Mouse (Mus musculus) hindbrain, embryonic 15.5 days (tissue): ENCODE measurements around the gene Map3k10. TPM values are rescaled to one million over a fixed set of nuclear protein-coding genes. Genes with fewer than 3 reads are reported as not detected.
A peak's percentile ranks its signal among the peaks of the same experiment; 100 is the strongest.

Experiments
- ATAC-seq: fragments of 200-750 bp; cut with Nextera tagmentation; 2 replicates; pipeline ENCODE4 v1.8.0; 2017; ENCODE audit warnings: low read depth, moderate number of reproducible peaks, moderate TSS enrichment; ENCODE audit not compliant: low FRiP score
- H3K27ac ChIP-seq: fragments of 300-500 bp; sonication (generic); replicated peaks from 2 replicates; pipeline ENCODE4 v1.5.1; 2015; ENCODE audit warnings: mild to moderate bottlenecking, inconsistent platforms
- H3K27me3 ChIP-seq: fragments of 300-500 bp; sonication (generic); 2 replicates; pipeline ENCODE4 v1.6.1; 2015; ENCODE audit warnings: control low read depth, inconsistent platforms
- H3K36me3 ChIP-seq: fragments of 300-500 bp; sonication (generic); 2 replicates; pipeline ENCODE4 v1.6.1; 2015; ENCODE audit warnings: control low read depth, inconsistent platforms
- H3K4me1 ChIP-seq: fragments of 300-500 bp; sonication (generic); replicated peaks from 2 replicates; pipeline ENCODE4 v1.6.1; 2015; ENCODE audit warnings: control low read depth, inconsistent platforms
- H3K4me2 ChIP-seq: fragments of 300-500 bp; sonication (generic); 2 replicates; pipeline ENCODE4 v1.6.1; 2015; ENCODE audit warnings: moderate library complexity, mild to moderate bottlenecking, inconsistent platforms
- H3K4me3 ChIP-seq: fragments of 300-500 bp; sonication (generic); 2 replicates; pipeline ENCODE4 v1.5.1; 2015; ENCODE audit warnings: mild to moderate bottlenecking, inconsistent platforms
- H3K9ac ChIP-seq: fragments of 300-500 bp; sonication (generic); 2 replicates; pipeline ENCODE4 v1.6.1; 2015; ENCODE audit warnings: inconsistent platforms
- H3K9me3 ChIP-seq: fragments of 300-500 bp; sonication (generic); 2 replicates; pipeline ENCODE4 v1.6.1; 2016; ENCODE audit warnings: control low read depth, inconsistent platforms
- WGBS: fragments of 180-500 bp; shearing (Covaris S2); methylation state at CpG from one replicate; pipeline ENCODE4 v1.1.7; 2015; 5-methylcytosine and 5-hydroxymethylcytosine counted together
- polyA plus RNA-seq: library from polyadenylated mRNA; unstranded; fragments of >200 nt; fragmentation: Nextera tagmentation; extraction: Ambion mirVana; gene quantifications from 2 replicates; pipeline ENCODE4 v1.2.1, GENCODE M21; 2015

The Map3k10 gene
- polyA plus RNA-seq, 1 experiment from 2014 or later: 21.0 TPM

DNA sequence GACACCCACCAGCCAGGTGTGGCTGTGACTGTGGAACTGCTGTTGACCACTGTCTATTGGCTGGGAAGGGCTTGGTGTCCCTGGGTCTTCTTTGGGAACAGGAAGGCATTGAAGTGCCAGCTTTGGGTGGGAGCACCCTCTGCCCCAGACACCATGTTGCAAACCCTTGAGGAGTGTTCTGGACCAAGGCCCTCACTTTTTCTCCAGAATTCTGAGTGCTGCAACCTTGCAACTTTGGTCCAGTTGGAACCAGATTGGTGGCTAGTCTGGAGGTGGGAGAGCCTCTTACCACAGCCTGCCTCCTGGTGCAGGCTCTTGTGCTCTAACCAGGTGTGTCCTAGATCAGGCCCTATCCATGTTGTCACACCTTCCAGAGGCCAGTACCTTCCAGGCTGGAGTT is 49.4 kb downstream of the Map3k10 start:
- Histone ChIP-seq H3K9ac (no peak overlapping the region), H3K4me1 (0 out of 2 replicates have a peak, but pooled peaks cover 3% of the 10 kb centered on the region), H3K27me3 (no peaks in the 10 kb centered on the region), H3K4me3 (no peak overlapping the region), H3K36me3 (peaks cover 31% of the 10 kb centered on the region), H3K4me2 (no peak overlapping the region), H3K9me3 (no peaks in the 10 kb centered on the region), H3K27ac (no peak overlapping the region)
- no peak for ATAC-seq

DNA sequence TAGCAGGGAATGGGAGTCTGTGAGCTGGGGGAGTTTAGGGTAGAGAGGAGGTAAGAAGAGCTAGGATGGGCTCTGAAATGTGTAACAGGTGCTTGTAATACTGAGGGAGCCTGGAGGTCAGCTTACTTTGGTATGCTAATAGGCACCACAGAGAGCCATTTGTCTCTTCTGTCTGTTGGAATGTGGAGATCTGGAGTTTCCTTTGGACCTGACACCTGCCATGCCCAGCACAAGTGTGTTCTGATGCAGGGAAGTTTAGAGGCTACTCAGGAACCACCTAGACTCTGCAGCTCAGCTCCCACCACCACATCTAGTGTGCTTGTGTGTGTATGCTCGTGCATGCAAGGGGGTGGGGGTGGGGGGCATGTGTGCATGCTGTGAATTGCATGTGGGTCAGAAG is 52.2 kb downstream of the Map3k10 start:
- no peaks in the 10 kb centered on the region for H3K27me3 ChIP-seq
- no peak overlapping the region for H3K27ac ChIP-seq
- no peak overlapping the region for H3K4me2 ChIP-seq
- ATAC-seq: no peak
- peaks cover 35% of the 10 kb centered on the region for H3K36me3 ChIP-seq
- H3K4me1 ChIP-seq: no peaks in the 10 kb centered on the region
- 69% methylated on average over 1 of the region's 1 CpGs for WGBS
- no peak overlapping the region for H3K9ac ChIP-seq
- no peaks in the 10 kb centered on the region for H3K9me3 ChIP-seq
- H3K4me3 ChIP-seq: no peak overlapping the region

DNA sequence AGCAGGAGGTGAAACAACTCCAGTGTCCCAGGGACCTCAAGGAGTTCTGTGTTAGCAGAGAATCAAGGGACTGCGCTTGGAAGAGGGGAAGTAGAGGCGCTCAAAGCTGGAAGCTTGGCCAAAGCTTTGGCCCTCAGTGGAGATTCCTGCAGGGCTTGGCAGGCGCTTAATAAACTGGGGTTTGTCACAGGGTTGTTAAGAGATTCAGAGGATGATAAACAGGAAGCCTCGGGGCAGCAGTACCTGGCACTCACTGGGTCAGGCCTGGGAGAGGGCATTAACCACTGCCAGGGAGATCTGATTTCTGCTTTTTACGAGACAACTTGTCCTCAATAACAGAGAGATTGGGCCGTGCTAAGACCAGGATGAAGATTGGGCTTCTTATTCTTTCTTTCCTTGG is 53.4 kb downstream of the Map3k10 start:
- Histone ChIP-seq H3K27me3 (no peaks in the 10 kb centered on the region), H3K9me3 (no peaks in the 10 kb centered on the region), H3K27ac (no peak overlapping the region), H3K4me3 (no peak overlapping the region), H3K36me3 (peaks cover 37% of the 10 kb centered on the region), H3K4me1 (no peaks in the 10 kb centered on the region), H3K4me2 (no peak overlapping the region), H3K9ac (no peak overlapping the region)
- WGBS: 80% methylated on average over 6 of the region's 6 CpGs
- ATAC-seq: no peak

- peaks cover 29% of the 10 kb centered on the region for H3K4me1 ChIP-seq
- H3K4me3 ChIP-seq: no peak overlapping the region
- WGBS: 30% methylated on average over 8 of the region's 8 CpGs
- no peaks in the 10 kb centered on the region for H3K27me3 ChIP-seq
- ATAC-seq: peak; percentile 81
- peak overlapping the region; percentile 56 for H3K27ac ChIP-seq
- no peaks in the 10 kb centered on the region for H3K9me3 ChIP-seq
- 0 out of 2 replicates have a peak overlapping the region, but pooled peaks have one; percentile 7 for H3K4me2 ChIP-seq
- no peak overlapping the region for H3K9ac ChIP-seq
- H3K36me3 ChIP-seq: peaks cover 35% of the 10 kb centered on the region
Measured at GRCm38 (mm10) chr7:27613751-27614499, 60.5 kb downstream of the Map3k10 start.

DNA sequence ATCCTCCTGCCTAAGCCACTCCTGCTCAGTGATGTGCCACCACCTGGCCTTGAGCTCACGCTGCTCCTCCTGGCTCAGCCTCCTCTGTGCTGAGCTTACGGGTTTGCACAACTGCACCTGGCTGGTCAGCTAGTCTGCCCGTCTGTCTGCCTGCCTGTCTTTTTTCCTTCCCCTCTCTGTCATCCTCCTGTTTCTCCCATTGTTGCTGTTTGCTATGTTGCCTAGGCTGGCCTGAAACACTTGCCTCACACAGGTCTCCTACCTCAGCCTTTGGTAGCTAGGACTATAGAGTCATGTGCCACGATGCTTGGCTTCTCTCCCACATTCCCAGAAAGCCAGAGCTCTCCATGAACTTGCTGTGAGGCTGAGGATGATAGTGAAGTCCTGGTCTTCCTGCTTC is 61.5 kb downstream of the Map3k10 start:
- Histone ChIP-seq H3K9ac (no peak overlapping the region), H3K9me3 (no peaks in the 10 kb centered on the region), H3K4me3 (no peak overlapping the region), H3K27me3 (no peaks in the 10 kb centered on the region), H3K4me1 (peaks cover 32% of the 10 kb centered on the region), H3K36me3 (peaks cover 30% of the 10 kb centered on the region), H3K27ac (peak overlapping the region; percentile 56), H3K4me2 (no peak overlapping the region)
- no peak for ATAC-seq
- 59% methylated on average over 4 of the region's 4 CpGs for WGBS

- H3K36me3 ChIP-seq: peaks cover 14% of the 10 kb centered on the region; the same call in 1 of the 2 replicates
- H3K4me1 ChIP-seq: peaks cover 53% of the 10 kb centered on the region
- no peaks in the 10 kb centered on the region for H3K27me3 ChIP-seq
- no peak for ATAC-seq
- 77% methylated on average over 5 of the region's 5 CpGs for WGBS
- H3K4me2 ChIP-seq: no peak overlapping the region
- H3K9ac ChIP-seq: no peak overlapping the region
- H3K9me3 ChIP-seq: no peaks in the 10 kb centered on the region
- H3K27ac ChIP-seq: no peak overlapping the region; the same call in 1 of the 2 replicates
- H3K4me3 ChIP-seq: no peak overlapping the region
Measured at GRCm38 (mm10) chr7:27610871-27611270, 63.5 kb downstream of the Map3k10 start.

DNA sequence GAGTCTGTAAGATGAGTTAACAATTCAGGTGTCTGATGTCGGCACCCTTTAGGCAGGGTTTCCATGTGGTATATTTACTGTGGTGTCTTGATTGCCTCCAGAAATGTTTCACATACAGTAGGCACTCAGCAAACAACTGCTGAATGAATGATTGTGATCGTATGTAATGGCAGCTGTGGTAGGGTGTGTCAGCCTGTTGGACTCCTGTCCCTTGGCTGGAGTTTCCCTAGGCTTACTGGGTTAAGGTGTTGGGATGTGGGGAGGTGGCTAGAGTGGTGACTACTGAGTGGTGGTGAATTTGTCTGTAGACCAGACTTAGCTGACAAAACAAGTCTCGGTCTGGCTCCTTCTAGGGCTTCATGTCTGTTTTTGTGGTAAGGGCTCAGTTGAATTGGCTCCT is 64.0 kb downstream of the Map3k10 start:
- Histone ChIP-seq H3K27me3 (no peaks in the 10 kb centered on the region), H3K4me1 (peaks cover 58% of the 10 kb centered on the region), H3K4me2 (no peak overlapping the region), H3K27ac (no peak overlapping the region; the same call in 1 of the 2 replicates), H3K36me3 (peaks cover 14% of the 10 kb centered on the region; the same call in 1 of the 2 replicates), H3K9me3 (no peaks in the 10 kb centered on the region), H3K4me3 (no peak overlapping the region), H3K9ac (no peak overlapping the region)
- no peak for ATAC-seq
- 96% methylated on average over 3 of the region's 3 CpGs for WGBS

GRCm38 (mm10) chr7:27609688-27610087 is 64.7 kb downstream of the Map3k10 start:
- Histone ChIP-seq H3K9me3 (no peaks in the 10 kb centered on the region), H3K4me3 (no peak overlapping the region), H3K4me1 (peaks cover 59% of the 10 kb centered on the region), H3K9ac (no peak overlapping the region), H3K36me3 (peaks cover 14% of the 10 kb centered on the region; the same call in 1 of the 2 replicates), H3K4me2 (no peak overlapping the region), H3K27me3 (no peaks in the 10 kb centered on the region), H3K27ac (no peak overlapping the region)
- ATAC-seq: no peak
- WGBS: 82% methylated on average over 2 of the region's 2 CpGs

- H3K4me2 ChIP-seq: no peak overlapping the region
- H3K27ac ChIP-seq: no peak overlapping the region
- ATAC-seq: no peak
- H3K4me1 ChIP-seq: peaks cover 59% of the 10 kb centered on the region
- H3K36me3 ChIP-seq: peaks cover 14% of the 10 kb centered on the region; the same call in 1 of the 2 replicates
- no peak overlapping the region for H3K9ac ChIP-seq
- no peak overlapping the region for H3K4me3 ChIP-seq
- WGBS: 92% methylated on average over 4 of the region's 4 CpGs
- H3K27me3 ChIP-seq: no peaks in the 10 kb centered on the region
- H3K9me3 ChIP-seq: no peaks in the 10 kb centered on the region
Measured at GRCm38 (mm10) chr7:27609285-27609684, 65.1 kb downstream of the Map3k10 start.

DNA sequence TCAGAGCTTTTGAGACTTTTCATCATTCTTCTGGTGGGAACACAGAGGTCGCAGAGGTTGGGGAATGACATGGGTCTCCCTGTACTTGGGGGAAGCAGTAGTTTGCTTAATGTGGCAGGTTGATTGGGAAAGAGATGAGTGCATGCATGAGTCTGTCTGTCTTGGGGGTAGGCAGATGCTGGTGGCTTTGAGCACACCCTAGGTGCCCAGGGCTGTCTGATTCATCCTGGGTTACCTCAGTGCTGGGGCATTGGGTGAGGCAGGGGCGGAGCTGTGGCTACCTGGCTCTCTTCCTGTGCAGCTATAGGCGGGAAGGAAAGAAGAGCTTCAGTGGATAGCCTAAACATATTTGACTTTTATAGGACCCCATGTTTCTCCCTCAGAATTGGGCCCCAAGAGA is 66.3 kb downstream of the Map3k10 start:
- no peaks in the 10 kb centered on the region for H3K9me3 ChIP-seq
- ATAC-seq: no peak
- H3K27ac ChIP-seq: 0 out of 2 replicates have a peak overlapping the region, but pooled peaks have one; percentile 62
- no peak overlapping the region for H3K4me3 ChIP-seq
- no peaks in the 10 kb centered on the region for H3K27me3 ChIP-seq
- H3K9ac ChIP-seq: no peak overlapping the region
- H3K36me3 ChIP-seq: peaks cover 14% of the 10 kb centered on the region; the same call in 1 of the 2 replicates
- H3K4me2 ChIP-seq: no peak overlapping the region
- 86% methylated on average over 3 of the region's 3 CpGs for WGBS
- peaks cover 57% of the 10 kb centered on the region for H3K4me1 ChIP-seq

DNA sequence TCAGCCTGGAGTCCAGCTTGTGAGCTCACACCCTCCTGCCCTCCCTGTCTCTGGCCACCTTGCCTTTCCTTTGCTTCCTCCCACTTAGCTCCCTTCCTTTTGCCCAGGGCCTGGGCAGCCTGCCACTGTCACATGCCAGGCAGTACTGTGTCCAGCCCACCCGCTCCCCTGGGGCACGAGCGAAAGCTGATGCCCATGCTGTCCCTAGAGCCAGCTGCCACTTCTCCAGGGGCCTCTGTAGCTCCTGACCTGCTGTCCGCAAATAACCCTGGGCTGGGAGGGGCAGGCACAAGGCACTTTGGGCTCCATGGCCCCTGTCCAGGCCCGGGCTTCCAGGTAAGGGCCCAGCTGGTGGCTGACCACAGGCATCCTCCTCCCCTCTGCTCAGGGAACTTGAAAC is 66.8 kb downstream of the Map3k10 start:
- Histone ChIP-seq H3K27me3 (no peaks in the 10 kb centered on the region), H3K4me1 (peaks cover 52% of the 10 kb centered on the region), H3K36me3 (peaks cover 14% of the 10 kb centered on the region; the same call in 1 of the 2 replicates), H3K4me3 (no peak overlapping the region), H3K27ac (peak overlapping the region; percentile 62; the same call in 1 of the 2 replicates), H3K4me2 (no peak overlapping the region), H3K9ac (no peak overlapping the region), H3K9me3 (no peaks in the 10 kb centered on the region)
- peak; percentile 65; the same call in 1 of the 2 replicates for ATAC-seq
- WGBS: 45% methylated on average over 5 of the region's 5 CpGs

GRCm38 (mm10) chr7:27606481-27607254 is 67.7 kb downstream of the Map3k10 start:
- H3K4me2 ChIP-seq: no peak overlapping the region
- H3K27ac ChIP-seq: peak overlapping the region; percentile 62; the same call in 1 of the 2 replicates
- H3K27me3 ChIP-seq: no peaks in the 10 kb centered on the region
- H3K9ac ChIP-seq: no peak overlapping the region
- peaks cover 14% of the 10 kb centered on the region; the same call in 1 of the 2 replicates for H3K36me3 ChIP-seq
- H3K9me3 ChIP-seq: no peaks in the 10 kb centered on the region
- peaks cover 52% of the 10 kb centered on the region for H3K4me1 ChIP-seq
- H3K4me3 ChIP-seq: no peak overlapping the region
- no peak for ATAC-seq
- WGBS: 63% methylated on average over 10 of the region's 10 CpGs
